Mouse (Mus musculus) central nervous system, embryonic 11.5 days (tissue): Measurements from ENCODE around the gene Gm6592. TPM values are rescaled to one million over a fixed set of nuclear protein-coding genes. Genes with fewer than 3 reads are reported as not detected.

ENCODE experiments used
- polyA plus RNA-seq: library from polyadenylated mRNA; depleted of rRNA; stranded (reverse); fragments of >200 nt; gene quantifications from 2 replicates; pipeline ENCODE4 v1.2.3, GENCODE M21; 2012; rRNA removed

Gm6592 gene
- polyA plus RNA-seq = not detected in 2 replicates

GRCm38 (mm10) chrX:8843694-8844093, at the start of gene Gm6592:
Gm6592 (plus strand) TSS chrX:8843994.

GRCm38 (mm10) chrX:8803391-8803790, 40.4 kb upstream of the Gm6592 start, which contains the start of gene Ssxb5:
Ssxb5 (plus strand) TSS chrX:8803691.

GRCm38 (mm10) chrX:8873953-8874352, 30.2 kb downstream of the Gm6592 start, which contains the start of gene Gm5751:
Gm5751 (plus strand) TSS chrX:8874253.

GRCm38 (mm10) chrX:8892343-8893155, 48.8 kb downstream of the Gm6592 start, which contains the start of gene B630019K06Rik:
B630019K06Rik (plus strand) TSS chrX:8892382.

Other genes with a start within 250 kb of the Gm6592 start
- gene Ssxb8, start 153.2 kb upstream of the Gm6592 start, polyA plus RNA-seq = not detected in 2 replicates
- not detected in 2 replicates for gene Ssx9, start 95.6 kb upstream of the Gm6592 start, polyA plus RNA-seq
- not detected in 2 replicates for gene Ssxb5, start 40.3 kb upstream of the Gm6592 start, polyA plus RNA-seq
- gene Gm5751, start 30.3 kb downstream of the Gm6592 start, polyA plus RNA-seq = not detected in 2 replicates
- gene B630019K06Rik, start 48.4 kb downstream of the Gm6592 start, polyA plus RNA-seq = 7.4 and 7.9 TPM in 2 replicates
- gene Fthl17b, start 119.0 kb downstream of the Gm6592 start, polyA plus RNA-seq = not detected in 2 replicates
- not detected in 2 replicates for gene Fthl17c, start 132.6 kb downstream of the Gm6592 start, polyA plus RNA-seq
- gene Fthl17d, start 142.8 kb downstream of the Gm6592 start, polyA plus RNA-seq = not detected in 2 replicates
- not detected in 2 replicates for gene Fthl17e, start 189.5 kb downstream of the Gm6592 start, polyA plus RNA-seq
- gene Fthl17f, start 219.0 kb downstream of the Gm6592 start, polyA plus RNA-seq = not detected in 2 replicates